Mouse (Mus musculus): ENCODE results near the gene Abtb2. TPM values are rescaled to one million over a fixed set of nuclear protein-coding genes. Genes with fewer than 3 reads are reported as not detected.

Abtb2 gene
- total RNA-seq, 2 experiments from 2014 or later: 0.38 to 1.7 TPM

DNA sequence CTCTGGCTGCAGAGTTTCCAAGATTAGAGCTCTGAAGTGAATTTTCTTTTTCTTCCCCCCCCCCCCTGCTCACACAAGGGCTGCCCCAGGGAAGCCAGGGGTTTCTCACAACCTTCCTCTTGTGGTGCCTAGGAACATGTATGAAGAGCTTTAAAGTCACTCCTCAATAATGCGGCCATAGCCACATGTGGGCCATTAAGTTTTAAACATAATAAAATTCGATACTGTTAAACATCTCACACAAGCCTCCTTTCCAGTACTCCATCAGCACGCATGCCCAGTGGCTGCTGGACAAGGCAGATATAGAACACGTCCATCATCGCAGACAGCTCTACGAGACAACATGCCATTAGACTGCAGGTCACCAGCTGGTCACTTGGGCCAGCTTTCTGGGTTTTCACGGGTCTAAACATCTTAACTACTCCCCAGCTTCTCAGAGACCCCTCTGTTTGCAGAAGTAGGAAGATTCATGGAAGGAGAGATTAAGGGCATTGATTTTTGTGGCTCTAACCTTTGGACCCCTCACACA lies 15.3 kb downstream of the Abtb2 start:
- ATAC-seq (replicated peaks; ENCODE audit: low FRiP score, poor library complexity, severe bottlenecking): no peak

- no peak for ATAC-seq (replicated peaks; ENCODE audit: low FRiP score, poor library complexity, severe bottlenecking)
Observed at GRCm38 (mm10) chr2:103583316-103583715, 17.2 kb downstream of the Abtb2 start.

DNA sequence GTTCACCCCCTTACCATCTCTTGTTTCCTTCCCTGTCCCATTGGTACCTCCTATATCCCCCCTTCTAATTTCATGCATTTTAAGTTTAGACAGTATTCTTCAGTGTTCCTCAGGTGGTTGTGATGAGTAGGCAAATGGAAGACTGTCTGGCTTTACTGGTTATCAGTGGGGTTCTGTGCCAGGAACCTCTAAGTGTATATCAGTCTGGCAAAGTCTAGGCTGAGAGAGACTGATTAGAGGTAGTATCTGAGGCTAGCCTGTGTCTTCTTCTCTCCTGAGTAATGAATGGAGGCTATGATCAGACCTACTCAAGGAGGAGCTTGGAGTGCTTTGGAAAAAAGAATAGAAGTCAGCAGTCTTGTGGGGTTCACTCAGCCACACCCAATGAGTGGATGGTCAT lies 18.0 kb downstream of the Abtb2 start:
- ATAC-seq (replicated peaks; ENCODE audit: low FRiP score, poor library complexity, severe bottlenecking): peak; percentile 85

GRCm38 (mm10) chr2:103586423-103586822 lies 20.3 kb downstream of the Abtb2 start:
- ATAC-seq (replicated peaks; ENCODE audit: low FRiP score, poor library complexity, severe bottlenecking): no peak

DNA sequence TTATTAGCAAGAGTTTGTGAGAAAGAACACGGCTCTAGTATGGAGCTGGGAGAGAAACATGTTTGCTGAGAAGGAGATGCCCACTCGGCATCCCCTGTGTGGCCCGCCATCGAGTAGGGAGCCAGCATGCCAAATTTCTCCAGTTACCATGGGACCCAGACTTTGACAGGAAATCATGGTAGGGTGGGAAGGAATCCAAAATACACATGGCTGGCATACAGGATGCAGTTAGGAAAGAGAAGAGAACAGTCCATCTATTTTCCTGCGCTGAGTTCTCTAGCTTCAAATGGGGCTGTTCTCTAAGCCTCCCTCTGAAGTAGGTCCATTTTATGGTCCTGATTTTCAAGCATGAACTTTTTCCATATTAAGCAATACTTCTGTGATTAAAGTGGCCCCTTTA lies 22.7 kb downstream of the Abtb2 start:
- ATAC-seq (replicated peaks; ENCODE audit: low FRiP score, poor library complexity, severe bottlenecking): no peak

DNA sequence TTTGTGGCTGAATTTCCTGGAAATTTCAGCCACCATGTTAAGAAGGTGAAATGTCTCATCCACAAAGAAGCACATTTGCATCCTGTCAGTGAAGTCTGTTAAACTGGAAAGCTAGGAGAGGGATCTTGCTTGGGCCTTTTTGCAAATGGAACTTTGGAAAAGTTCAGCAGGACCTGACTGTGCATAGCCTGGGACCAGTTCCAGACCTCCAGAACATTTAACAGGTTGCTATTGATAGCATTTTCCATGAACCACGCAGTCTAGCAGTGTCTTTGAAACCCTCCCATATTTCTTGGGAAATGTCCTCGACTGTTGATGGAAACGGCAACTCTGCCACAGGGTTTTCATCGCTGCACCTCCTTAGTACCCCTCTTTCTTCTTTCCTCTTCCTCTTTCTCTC lies 23.3 kb downstream of the Abtb2 start:
- ATAC-seq (replicated peaks; ENCODE audit: low FRiP score, poor library complexity, severe bottlenecking): no peak

DNA sequence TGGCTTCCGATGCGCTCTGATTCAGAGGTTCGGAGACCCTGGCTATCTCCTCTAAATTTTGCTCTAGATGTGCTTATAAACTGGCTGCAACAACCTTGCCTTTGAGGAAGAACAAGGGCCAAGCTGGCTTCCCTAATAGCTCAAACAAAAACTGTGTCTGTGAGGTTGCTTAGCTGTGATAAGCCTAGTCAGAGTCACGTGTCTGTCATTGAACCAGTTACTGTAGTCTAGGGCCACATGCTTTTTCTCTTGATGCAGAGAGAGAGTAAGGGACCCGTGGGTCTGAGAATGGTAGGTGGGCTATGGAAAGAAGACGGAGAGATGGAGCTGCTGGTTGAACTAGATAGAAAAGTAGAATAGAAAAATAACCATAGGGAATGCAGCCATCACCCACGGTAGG lies 24.5 kb downstream of the Abtb2 start:
- ATAC-seq (replicated peaks; ENCODE audit: low FRiP score, poor library complexity, severe bottlenecking): no peak

- no peak for ATAC-seq (replicated peaks; ENCODE audit: low FRiP score, poor library complexity, severe bottlenecking)
Observed at GRCm38 (mm10) chr2:103591742-103592590, 25.9 kb downstream of the Abtb2 start.

- no peak for ATAC-seq (replicated peaks; ENCODE audit: low FRiP score, poor library complexity, severe bottlenecking)
Observed at GRCm38 (mm10) chr2:103592591-103592929, 26.4 kb downstream of the Abtb2 start.

GRCm38 (mm10) chr2:103594592-103595011 lies 28.5 kb downstream of the Abtb2 start:
- no peak for ATAC-seq (replicated peaks; ENCODE audit: low FRiP score, poor library complexity, severe bottlenecking)

- no peak for ATAC-seq (replicated peaks; ENCODE audit: low FRiP score, poor library complexity, severe bottlenecking)
Observed at GRCm38 (mm10) chr2:103595028-103595651, 29.0 kb downstream of the Abtb2 start.

- ATAC-seq (replicated peaks; ENCODE audit: low FRiP score, poor library complexity, severe bottlenecking): no peak
Observed at GRCm38 (mm10) chr2:103599296-103599695, 33.2 kb downstream of the Abtb2 start.

DNA sequence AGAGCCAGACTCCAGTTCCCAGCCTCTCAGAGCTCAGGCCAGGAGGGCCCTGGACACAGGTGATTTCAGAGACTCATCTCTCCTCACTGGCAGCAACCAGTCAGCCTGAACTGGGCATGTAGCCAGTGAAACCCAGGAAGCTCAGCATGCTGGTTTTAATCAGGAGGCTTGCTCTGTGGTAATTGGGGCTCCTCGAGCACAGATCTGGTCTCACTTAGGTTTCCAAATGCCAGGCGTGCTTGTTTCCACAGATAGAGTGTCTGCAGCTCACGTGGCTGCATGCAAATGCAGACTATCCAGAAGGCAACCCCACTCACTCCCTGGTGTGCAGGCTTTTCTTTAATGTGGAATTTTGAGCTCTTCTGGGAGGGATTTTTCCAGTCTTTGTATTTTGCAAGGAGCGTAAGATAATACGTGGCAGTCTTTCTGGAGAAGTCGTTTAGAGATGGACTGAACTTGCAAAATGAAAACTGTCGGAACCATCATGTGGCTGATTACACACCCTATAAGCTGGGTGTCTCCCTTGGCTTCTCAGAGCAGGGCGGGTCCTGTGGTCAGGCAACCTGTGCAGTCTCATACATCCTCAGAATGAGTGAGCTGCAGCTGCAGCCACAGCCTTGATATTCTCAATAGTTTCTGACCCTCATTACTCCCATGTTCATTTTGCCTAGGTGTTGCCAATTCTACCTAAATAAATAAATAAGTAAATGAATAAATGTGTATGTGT lies 34.2 kb downstream of the Abtb2 start:
- no peak for ATAC-seq (replicated peaks; ENCODE audit: low FRiP score, poor library complexity, severe bottlenecking)

DNA sequence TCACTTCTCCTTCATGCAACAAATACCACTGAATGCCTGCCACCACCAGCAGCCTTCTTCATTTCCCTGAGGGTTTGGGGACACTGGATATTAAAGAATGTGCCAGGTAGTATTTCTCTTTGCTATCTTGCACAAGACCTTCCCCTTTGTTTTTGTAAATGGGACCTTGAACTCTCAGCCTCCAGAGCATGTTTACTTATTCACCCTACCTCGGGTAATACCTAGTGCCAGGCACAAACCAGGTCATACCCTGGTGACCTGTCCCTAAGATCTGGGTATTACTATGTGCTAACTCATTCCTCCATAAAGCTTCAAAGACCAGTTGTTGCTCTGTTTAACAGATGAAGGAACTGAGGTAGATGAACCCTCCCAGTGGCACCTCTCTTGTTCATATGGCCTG lies 35.0 kb downstream of the Abtb2 start:
- ATAC-seq (replicated peaks; ENCODE audit: low FRiP score, poor library complexity, severe bottlenecking): no peak

- no peak for ATAC-seq (replicated peaks; ENCODE audit: low FRiP score, poor library complexity, severe bottlenecking)
Observed at GRCm38 (mm10) chr2:103601531-103601930, 35.4 kb downstream of the Abtb2 start.

- ATAC-seq (replicated peaks; ENCODE audit: low FRiP score, poor library complexity, severe bottlenecking): no peak
Observed at GRCm38 (mm10) chr2:103603209-103603608, 37.1 kb downstream of the Abtb2 start.

- ATAC-seq (replicated peaks; ENCODE audit: low FRiP score, poor library complexity, severe bottlenecking): no peak
Observed at GRCm38 (mm10) chr2:103603869-103604268, 37.8 kb downstream of the Abtb2 start.

- no peak for ATAC-seq (replicated peaks; ENCODE audit: low FRiP score, poor library complexity, severe bottlenecking)
Observed at GRCm38 (mm10) chr2:103605805-103606498, 39.8 kb downstream of the Abtb2 start.

GRCm38 (mm10) chr2:103607926-103608325 lies 41.8 kb downstream of the Abtb2 start:
- ATAC-seq (replicated peaks; ENCODE audit: low FRiP score, poor library complexity, severe bottlenecking): no peak

- ATAC-seq (replicated peaks; ENCODE audit: low FRiP score, poor library complexity, severe bottlenecking): no peak
Observed at GRCm38 (mm10) chr2:103608947-103609346, 42.8 kb downstream of the Abtb2 start.

Measured in erythroblast, adult 5-6 weeks (primary cell).